Mouse (Mus musculus): ENCODE measurements at regions not wholly inside any gene's neighbourhood (a gene's known extent, or its start where the extent isn't known, plus 50 kb on each side); places are given as distances from the start of the nearest gene placed in this dataset.
A peak's percentile ranks its signal among the peaks of the same experiment; 100 is the strongest.

DNA sequence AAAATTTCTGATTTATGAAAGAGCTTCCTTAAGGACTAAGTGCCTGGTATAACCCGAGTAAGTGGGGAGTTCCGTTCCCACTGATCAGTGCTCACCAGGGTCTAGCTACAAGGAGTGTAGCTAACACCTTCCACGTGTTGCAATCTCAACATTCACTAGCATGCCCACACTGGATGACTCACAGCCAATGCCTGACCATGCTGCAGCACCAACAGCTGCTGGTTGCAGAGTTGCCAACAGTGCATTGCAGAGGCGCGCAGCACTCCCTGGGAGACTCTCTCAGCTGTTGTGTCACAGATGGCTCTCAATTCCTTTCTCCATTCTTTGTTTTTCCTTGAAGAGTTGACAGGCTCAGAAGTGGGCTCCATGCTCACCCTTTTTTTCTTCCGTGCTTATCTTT is 787.5 kb upstream of the Tenm3 start:
- peak in 1 of 2 experiments; percentile 2 for DNase-seq

GRCm38 (mm10) chr8:49627966-49628495 is 784.3 kb upstream of the Tenm3 start:
- no peak for DNase-seq

DNA sequence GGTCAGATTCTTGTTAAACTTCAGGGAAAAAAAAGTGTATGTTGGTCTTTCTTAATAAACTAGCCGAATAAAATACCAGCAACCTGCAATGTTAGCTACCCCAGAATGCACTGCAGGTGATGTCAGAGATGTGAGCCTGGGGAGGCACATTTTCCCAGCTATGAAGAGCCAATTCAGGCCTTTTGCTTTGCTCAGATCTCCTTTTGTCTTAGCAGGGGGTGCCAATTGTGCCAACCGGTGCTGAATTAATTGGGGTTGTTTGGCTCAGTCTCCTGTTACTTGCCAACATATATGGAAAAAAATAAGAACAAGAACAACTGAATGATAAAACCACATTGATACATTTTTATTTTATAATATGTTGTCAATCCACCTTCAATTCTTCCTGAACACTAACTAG is 751.8 kb upstream of the Tenm3 start:
- DNase-seq = no peak

DNA sequence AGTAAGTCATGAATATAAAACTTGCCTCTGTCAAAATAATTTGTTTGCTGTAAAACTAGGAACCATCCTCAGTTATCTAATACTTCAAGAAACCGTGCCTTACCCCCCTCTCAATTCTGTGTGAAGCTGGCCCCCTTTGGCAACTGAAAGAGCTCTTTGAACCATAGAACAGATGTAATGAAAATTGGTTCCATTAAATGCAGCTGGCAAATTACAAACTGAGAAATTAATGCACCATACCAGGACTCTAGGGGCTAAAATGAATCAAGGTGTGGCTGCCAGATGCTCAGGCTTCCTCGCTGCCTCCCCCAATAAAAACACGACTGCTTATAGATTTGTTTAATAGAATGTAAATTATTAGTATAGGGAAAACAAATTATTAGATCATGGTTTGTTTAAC is 723.7 kb upstream of the Tenm3 start:
- no peak for DNase-seq

DNA sequence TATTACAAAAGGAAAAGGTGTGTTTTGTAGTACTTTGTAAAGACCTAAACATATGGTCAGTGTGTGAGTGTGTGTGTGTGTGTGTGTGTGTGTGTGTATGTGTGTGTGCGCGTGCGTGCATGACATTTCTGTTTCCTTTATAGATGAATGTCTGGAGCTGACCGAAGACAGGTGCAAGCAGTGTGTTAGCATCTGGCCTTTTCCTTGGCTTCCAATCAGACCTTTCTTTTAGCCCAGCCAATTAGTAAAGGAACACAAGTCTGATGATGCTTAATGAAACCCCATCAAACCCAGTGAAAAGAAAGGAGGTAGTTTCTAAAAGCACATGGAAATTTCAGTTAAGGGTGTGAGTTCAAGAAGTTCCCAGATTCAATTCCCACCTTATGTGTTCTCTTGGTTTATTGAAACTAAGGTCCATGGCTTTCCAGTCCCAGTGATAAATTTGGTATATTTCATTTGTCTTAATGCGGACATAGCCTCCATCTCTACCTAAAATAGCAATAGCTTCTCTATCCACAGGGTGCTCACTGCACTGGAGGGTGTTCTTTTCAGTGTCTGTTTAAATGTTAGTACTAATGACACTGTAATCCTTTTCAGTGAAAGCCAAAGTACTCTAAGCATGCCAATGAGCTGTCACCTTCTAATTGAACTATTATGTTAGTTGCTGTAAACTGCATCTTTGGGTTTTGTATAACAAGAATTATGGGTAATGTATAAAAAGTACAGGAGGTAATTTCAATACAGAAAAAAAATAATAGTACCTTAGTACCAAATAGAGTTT is 719.9 kb upstream of the Tenm3 start:
- no peak for DNase-seq

DNA sequence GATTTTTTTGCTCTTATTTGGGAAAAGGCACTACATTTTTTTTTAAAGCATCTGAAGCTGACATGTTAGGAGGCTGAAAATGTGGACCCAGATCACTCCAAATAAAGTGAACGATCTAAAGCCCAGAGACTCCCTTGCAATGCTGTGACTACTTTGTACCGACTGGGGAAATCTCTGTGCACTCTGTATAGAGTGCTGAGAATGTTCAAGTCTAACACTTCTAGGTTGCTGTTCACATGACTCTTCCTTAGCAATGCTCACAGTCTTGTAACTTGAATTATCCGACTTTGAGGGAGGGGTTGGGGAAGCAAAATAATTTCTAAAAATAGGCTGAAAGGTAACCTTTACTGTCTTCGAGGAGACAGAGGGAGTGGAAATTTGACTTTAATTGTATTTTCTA is 719.2 kb upstream of the Tenm3 start:
- no peak for DNase-seq

- no peak for DNase-seq
Observed at GRCm38 (mm10) chr8:49555724-49556457, 712.1 kb upstream of the Tenm3 start.

GRCm38 (mm10) chr8:49553175-49553574 is 709.4 kb upstream of the Tenm3 start:
- DNase-seq = no peak

DNA sequence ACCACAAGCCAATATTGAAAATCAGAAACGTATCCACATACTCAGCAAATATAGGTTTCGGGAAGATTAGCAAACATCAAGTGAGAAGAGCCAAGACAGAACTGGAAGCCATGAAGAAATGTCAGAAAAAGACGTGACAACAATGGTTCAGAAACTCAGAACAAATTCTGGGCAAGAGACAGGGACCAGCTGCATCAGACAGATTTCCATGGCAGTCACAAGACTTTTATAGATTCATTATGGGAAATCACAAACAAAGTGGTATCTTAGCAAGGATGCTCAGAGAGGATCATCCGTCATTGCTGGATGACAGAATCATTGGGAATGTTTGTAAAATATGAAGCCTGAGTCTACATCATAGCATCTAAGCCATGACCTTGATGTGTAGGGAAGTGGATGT is 699.6 kb upstream of the Tenm3 start:
- peak; percentile 29 to 45 for DNase-seq

GRCm38 (mm10) chr8:49541337-49541736 is 697.6 kb upstream of the Tenm3 start:
- no peak for DNase-seq

DNA sequence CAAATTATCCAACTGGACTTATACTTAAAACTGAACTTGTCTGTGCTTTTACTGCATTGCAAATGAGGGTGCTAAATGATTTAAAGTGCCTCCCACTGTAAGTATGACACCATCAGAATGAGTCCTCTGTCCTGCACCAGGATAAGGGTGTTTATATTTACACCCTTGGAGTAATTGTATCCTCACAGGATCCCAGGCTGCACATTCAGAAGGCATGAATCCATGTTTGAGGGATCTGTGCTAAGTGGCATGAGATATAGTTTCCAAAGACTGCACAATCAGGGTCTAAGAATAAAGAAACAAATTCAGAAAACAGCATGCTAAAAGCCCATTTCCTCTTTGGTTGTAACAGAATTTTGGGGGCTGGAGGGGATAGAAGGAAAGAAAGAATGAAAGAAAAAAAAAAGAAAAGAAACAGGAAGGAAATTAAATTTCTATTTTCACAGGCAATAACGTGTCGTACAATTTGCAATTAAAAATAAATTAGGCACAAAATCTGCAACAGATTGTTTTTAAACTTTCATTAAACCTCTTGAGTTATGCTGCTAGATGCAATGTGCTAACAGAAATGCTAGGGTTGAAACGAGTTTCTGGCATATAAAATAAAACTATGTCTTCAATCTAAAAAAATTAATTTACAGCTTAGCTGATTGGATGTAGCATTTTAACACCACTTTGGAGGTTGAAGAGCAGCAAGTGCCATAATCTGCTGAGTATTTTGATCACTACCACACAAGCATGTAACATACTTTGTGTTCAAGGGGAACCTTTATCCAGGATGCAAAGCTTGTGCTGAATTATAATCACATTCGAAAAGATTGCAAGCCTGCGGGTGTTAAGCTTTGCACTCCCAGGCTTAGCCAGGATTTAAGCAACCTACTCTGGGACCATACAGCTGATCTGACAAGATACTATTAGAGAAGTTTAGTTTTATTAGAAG is 689.9 kb upstream of the Tenm3 start:
- DNase-seq = peak in 1 of 2 experiments; percentile 3

DNA sequence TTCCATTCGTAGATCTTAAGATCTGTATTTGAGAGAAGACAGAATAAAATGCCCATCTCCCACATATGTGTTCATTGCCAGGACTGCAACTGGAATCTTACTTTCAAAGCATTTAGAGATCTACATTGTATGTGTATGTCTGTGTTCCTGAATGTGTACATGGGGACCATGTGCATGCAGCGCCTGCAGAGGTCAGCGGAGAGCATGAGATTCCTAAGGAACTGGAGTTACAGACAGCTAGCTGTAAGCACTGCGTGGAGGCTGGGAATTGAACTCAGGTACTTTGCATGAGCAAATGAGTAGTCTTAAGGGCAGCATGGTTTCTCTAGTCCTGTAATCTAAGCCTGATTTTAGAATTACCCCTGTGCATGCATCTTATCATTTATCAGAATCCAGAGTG is 685.5 kb upstream of the Tenm3 start:
- DNase-seq = no peak

DNA sequence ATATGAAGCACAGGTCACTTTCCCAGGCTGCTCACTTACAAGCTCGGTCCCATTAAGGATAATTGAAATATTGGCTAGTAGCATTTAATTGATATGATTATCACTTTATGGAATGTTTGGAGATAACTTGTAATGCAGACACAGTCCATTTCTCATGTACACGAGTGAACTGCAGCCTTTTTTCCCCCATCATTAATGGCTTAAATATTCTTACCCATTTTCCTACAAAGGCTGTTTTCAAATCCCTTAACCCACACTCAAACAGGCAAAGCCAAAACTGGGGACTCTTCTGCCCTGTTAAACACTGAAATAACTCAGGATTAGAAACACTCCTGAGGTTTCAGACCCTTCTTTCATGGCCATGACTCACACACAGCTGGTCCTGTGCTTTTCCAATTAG is 649.2 kb upstream of the Tenm3 start:
- DNase-seq = no peak

GRCm38 (mm10) chr8:49485284-49485683 is 641.5 kb upstream of the Tenm3 start:
- no peak for DNase-seq

GRCm38 (mm10) chr8:49481476-49481992 is 637.8 kb upstream of the Tenm3 start:
- DNase-seq = no peak

DNA sequence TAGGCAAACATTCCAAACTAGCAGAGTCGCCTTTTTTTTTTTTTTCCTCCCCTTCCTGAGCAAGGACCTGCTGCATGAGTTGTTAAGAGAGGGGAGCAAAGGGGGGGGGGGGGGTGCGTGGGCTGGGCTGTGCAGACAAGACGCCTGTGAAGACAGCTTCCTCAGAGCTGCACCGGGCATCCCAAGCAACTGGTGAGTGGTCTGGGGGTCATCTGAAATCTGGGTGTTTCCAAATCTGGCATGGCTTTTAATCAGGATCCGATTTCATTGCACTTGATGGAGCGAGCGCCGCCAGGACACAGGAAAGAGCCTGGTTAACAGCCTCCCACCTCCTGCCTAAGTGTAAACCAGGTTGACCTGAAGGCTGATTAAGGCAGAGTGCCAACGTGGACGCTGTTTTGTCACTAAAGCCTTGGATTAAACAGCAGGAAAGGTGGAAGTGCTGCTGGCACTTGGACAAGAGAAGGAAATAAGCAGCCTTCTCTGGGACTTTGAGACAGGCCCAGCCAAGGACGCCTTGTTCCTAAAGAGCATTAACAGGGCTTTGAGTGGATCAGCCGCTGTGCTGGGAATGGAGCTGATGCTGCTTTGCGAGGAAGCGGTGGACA is 622.3 kb upstream of the Tenm3 start:
- DNase-seq = no peak

DNA sequence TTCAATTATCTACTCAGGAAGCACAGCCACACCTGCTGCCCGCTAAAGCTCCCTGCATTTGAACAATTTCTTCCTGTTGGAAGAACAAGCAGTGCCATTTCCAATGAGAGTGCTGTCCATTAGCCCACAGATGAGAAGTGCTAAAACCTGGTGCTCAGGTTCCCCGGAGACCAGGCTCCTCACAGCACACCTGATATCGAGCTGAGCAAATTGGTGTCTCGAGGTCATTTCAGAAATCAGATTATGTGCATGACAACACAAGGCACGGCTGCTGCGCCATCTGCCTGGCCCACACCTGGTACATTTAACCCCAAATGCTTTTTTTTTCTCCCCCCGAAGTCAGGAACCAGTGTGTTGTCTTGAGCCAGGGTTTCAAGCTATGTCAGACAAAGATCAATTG is 621.3 kb upstream of the Tenm3 start:
- DNase-seq = no peak

DNA sequence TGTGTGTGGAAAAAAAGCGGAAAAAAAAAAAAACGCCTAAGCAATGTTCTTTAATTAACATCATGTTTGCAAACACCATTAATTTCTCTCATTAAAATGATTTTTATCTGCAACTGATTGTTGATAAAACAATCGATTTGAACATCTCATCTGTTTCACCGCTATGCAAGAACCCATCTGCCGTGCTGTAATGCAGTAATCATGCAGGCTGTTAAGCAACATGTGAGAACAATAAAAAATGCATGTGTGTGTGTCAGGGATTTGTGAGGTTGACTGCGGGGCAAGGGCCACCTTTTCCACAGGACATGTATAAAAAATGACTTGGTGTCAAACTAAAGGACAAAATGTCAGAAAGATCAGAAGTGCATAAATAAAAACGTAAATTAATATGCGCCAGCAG is 618.9 kb upstream of the Tenm3 start:
- peak; percentile 14 to 15 for DNase-seq

GRCm38 (mm10) chr8:49461724-49462473 is 618.1 kb upstream of the Tenm3 start:
- peak in 1 of 2 experiments; percentile 16 for DNase-seq

DNA sequence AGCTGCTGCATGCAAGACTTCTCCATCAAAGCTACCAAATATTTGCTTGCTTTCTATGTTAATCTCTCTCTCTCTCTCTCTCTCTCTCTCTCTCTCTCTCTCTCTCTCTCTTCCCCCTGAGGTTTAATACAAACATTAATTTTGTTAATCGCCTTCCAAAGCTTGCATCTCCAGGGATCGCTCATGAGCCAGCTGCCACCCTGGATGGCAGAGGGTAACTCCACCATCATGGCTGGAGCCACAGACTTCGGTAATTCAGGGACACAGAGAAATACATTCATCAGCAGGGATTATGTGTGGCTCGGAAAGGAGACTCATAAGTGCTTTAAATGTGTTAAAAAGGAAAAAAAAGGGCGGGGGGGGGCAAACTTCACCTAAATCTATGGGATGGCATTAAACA is 601.7 kb upstream of the Tenm3 start:
- DNase-seq = no peak

DNA sequence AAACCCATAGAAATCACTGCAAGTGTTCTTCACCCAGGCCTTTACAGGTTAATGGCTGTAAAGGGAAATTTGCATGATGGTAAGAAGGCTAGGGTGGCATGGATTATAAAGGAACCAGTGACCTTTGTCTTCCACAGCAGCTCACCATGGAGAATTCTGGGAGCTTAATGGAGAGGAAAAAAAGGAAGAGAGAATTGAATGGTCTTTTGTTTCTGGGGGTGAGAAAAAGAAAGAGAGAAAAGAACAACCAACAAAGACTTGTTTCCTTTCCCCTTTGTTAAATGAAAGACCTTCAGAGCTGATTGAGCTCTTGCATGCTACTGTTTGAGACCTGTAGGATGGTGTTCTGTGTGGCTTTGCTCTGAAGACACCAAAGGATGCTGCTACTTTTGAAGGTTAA is 597.5 kb upstream of the Tenm3 start:
- no peak for DNase-seq
